Mouse (Mus musculus): ENCODE data around the gene Ttc39a. TPM values are rescaled to one million over a fixed set of nuclear protein-coding genes. Genes with fewer than 3 reads are reported as not detected.
A peak's percentile ranks its signal among the peaks of the same experiment; 100 is the strongest.
"Not testable (repeated sequence)": the region's sequence is repeated elsewhere in the genome, so short reads cannot be mapped to it uniquely, and the experiment has no call there.

Ttc39a gene
- 1.1 and 2.5 TPM in 2 replicates for polyA plus RNA-seq (2016; fragmentation: Nextera tagmentation; extraction: Ambion mirVana)

DNA sequence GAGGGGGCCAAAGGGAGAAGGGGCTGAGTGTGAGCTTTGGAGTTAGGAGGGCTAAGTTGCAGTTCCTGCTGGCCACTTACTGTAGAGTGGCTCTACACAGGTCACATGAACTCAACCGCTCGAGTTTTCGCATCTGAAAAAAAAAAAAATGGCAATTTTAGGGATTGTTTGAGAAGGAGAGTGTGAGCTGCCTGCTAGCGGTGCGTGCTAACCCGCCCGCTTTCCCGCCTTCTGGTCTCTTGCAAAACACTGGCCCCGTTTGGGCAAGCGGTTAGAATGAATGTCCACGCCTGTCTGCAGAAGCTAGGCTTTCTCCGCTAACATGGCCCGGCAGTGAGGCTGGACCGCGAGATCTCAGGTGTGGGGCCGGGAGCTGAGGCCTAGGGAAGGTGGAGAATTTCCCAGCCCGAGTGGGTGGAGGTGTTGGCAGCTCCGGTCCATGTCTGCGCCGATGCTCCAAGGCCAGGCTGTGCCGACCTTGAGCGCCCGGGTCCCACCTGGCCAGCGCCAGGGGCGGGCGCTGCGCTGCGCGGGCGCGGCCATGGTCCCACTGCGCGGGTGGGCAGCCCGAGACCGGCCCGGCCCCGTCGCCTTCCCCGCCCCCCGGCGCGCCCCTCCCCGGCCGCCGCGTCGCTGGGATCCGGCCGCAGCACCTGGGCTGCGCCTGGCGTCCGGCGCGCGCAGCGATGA lies at the start of gene Ttc39a:
Gene Ttc39a, plus strand, starts transcription at position 138 of the 690 bp plus-strand sequence.
- H3K9ac ChIP-seq, result peak within 1 kb of the TSS; percentile 78
- peak within 1 kb of the TSS; percentile 53 for H3K27ac ChIP-seq
- no peaks in the 10 kb centered on the region for H3K36me3 ChIP-seq (replicated peaks)
- 1% methylated on average over 22 of the region's 56 CpGs for WGBS
- H3K4me1 ChIP-seq, result peaks cover 21% of the 10 kb centered on the region
- H3K4me3 ChIP-seq (replicated peaks), result peak within 1 kb of the TSS; percentile 67
- H3K27me3 ChIP-seq, result peaks cover 21% of the 10 kb centered on the region
- H3K4me2 ChIP-seq, result peak within 1 kb of the TSS; percentile 100
- no peaks in the 10 kb centered on the region for H3K9me3 ChIP-seq
- ATAC-seq (ENCODE audit: low FRiP score), result peak; percentile 60

DNA sequence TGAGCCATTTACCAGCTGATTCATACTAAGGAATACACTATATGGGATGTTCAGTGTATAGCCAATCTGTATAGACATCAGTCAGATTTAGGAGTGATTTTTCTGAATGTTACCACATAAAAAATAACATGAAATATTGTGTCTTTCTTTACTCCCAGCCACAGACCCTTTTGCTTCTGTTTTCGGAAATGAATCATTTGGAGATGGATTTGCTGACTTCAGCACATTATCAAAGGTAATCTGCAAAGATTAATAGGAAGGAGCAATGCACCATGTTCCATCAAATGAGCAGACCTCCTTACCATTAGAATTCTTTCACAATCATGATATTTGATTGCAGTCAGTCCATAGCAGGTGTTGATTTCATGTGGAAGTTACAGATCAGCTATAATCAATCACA lies 28.3 kb upstream of the Ttc39a start:
- 91% methylated on average over 1 of the region's 1 CpGs for WGBS
- H3K36me3 ChIP-seq (replicated peaks), result peaks cover 16% of the 10 kb centered on the region

DNA sequence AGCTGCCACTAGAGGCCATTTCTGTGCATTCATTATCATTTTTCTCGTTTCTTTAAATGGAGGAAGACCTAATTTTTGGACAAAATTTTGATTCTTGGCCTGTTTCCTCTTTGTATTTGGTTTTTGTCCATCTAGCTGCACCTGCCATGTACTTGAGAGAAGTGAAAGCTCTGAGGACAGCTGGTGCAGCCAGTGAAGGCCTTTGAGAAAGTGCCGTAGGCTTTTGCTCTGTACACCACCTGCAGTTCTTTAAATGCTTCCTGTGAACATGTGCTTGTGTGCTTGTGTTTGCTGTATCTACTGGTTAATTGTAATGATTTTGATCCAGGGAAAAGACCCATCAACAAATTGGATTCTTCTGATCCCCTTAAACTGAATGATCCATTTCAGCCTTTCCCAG lies 24.0 kb upstream of the Ttc39a start:
- Histone ChIP-seq H3K4me2 (no peak overlapping the region), H3K4me1 (peaks cover 6% of the 10 kb centered on the region), H3K4me3 (replicated peaks) (no peak overlapping the region), H3K9ac (no peak overlapping the region), H3K9me3 (no peaks in the 10 kb centered on the region), H3K36me3 (replicated peaks) (peaks cover 16% of the 10 kb centered on the region), H3K27me3 (no peaks in the 10 kb centered on the region), H3K27ac (no peak overlapping the region)
- ATAC-seq (ENCODE audit: low FRiP score), result no peak
- 53% methylated on average over 2 of the region's 2 CpGs for WGBS

More for the DNA sequence above, 28.3 kb upstream of the Ttc39a start:
- no peak for ATAC-seq (ENCODE audit: low FRiP score)
- no peaks in the 10 kb centered on the region for H3K4me1 ChIP-seq
- H3K9ac ChIP-seq, result no peak overlapping the region
- no peak overlapping the region for H3K4me3 ChIP-seq (replicated peaks)
- H3K4me2 ChIP-seq, result no peak overlapping the region
- no peak overlapping the region for H3K27ac ChIP-seq
- H3K9me3 ChIP-seq, result no peaks in the 10 kb centered on the region
- H3K27me3 ChIP-seq, result no peaks in the 10 kb centered on the region

DNA sequence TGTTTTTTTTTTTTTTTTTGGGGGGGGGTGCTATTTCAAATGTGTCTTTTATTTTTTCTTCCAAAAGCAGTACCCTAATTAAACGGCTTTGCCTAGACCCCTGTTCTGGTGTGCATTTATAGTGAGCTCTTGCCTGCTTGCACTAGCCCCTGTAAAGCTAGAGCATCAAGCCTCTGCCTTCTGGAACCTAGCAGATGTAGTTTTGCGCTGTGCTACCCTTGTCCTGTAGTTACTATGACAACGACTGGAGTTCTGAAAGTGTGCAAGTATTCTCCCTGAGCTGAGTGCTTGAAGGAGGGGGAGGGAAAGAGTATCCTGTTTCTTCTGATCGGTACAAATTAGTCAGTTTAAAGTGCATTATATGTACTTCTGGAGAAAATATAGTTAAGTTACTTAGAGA lies 20.8 kb upstream of the Ttc39a start:
- H3K4me1 ChIP-seq, result peaks cover 6% of the 10 kb centered on the region
- no peak overlapping the region for H3K4me2 ChIP-seq
- H3K27me3 ChIP-seq, result no peaks in the 10 kb centered on the region
- 32% methylated on average over 4 of the region's 4 CpGs for WGBS
- H3K9ac ChIP-seq, result no peak overlapping the region
- H3K9me3 ChIP-seq, result no peaks in the 10 kb centered on the region
- ATAC-seq (ENCODE audit: low FRiP score), result peak; percentile 70; the same call in 1 of the 2 replicates
- H3K36me3 ChIP-seq (replicated peaks), result peaks cover 2% of the 10 kb centered on the region; the same call in 1 of the 2 replicates
- no peak overlapping the region for H3K4me3 ChIP-seq (replicated peaks)
- H3K27ac ChIP-seq, result no peak overlapping the region

DNA sequence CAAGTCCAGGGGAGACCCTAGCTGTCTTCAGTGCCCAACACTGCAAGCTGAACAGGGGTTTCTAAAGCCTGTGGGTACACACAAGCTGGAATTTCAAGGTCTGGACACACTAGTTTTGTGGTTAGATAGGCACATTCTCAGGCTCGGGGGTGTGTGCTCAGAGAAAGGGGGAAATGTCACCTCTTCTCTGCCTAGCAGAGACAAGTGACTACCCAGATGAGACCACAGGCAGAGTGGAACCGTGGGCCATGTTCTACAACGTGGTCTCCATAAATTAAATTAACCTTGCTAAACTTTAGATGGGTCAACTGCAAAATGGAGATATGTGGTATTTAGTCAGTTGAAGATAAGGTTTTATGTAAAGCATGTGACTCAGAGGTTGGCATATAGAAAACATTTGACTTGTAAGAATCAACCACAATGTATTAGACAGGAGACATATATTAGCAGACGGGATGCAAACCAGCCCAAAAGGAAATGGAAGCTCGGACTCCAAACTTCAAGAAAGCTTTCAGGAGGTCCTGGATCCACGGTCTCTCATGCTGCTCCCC lies 13.1 kb upstream of the Ttc39a start:
- H3K36me3 ChIP-seq (replicated peaks), result no peaks in the 10 kb centered on the region; the same call in 1 of the 2 replicates
- H3K4me3 ChIP-seq (replicated peaks), result no peak overlapping the region
- peaks cover 6% of the 10 kb centered on the region for H3K4me1 ChIP-seq
- no peak overlapping the region for H3K9ac ChIP-seq
- no peak overlapping the region for H3K27ac ChIP-seq
- 88% methylated on average over 6 of the region's 6 CpGs for WGBS
- no peak overlapping the region for H3K4me2 ChIP-seq
- ATAC-seq (ENCODE audit: low FRiP score), result no peak
- no peaks in the 10 kb centered on the region for H3K9me3 ChIP-seq
- peaks cover 11% of the 10 kb centered on the region; the same call in 1 of the 2 replicates for H3K27me3 ChIP-seq

DNA sequence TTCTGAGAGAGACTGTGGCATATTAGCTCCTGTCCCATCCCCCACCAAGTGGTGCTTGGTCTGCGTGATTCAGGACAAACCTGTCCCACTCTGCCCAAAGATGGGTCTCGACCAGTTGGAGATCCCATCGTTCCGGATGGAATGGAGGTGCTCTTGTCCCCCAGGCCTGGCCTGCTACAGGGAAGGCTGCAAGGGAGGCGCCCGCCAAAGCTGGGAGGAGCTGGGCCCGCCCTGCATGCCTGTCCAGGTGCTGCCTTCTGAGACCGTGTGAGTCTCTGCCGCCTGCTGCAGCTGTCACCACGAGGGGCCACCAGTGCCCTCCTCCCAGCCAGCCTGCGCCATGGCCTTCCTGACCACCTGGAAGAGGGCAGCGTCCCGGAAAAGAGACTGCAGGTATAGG lies 12.5 kb upstream of the Ttc39a start:
- Histone ChIP-seq H3K4me1 (peaks cover 6% of the 10 kb centered on the region), H3K4me2 (peak overlapping the region; percentile 35), H3K4me3 (replicated peaks) (no peak overlapping the region), H3K9ac (no peak overlapping the region), H3K27me3 (peaks cover 11% of the 10 kb centered on the region; the same call in 1 of the 2 replicates), H3K9me3 (no peaks in the 10 kb centered on the region), H3K27ac (no peak overlapping the region), H3K36me3 (replicated peaks) (no peaks in the 10 kb centered on the region)
- WGBS, result 13% methylated on average over 12 of the region's 13 CpGs
- ATAC-seq (ENCODE audit: low FRiP score), result no peak

DNA sequence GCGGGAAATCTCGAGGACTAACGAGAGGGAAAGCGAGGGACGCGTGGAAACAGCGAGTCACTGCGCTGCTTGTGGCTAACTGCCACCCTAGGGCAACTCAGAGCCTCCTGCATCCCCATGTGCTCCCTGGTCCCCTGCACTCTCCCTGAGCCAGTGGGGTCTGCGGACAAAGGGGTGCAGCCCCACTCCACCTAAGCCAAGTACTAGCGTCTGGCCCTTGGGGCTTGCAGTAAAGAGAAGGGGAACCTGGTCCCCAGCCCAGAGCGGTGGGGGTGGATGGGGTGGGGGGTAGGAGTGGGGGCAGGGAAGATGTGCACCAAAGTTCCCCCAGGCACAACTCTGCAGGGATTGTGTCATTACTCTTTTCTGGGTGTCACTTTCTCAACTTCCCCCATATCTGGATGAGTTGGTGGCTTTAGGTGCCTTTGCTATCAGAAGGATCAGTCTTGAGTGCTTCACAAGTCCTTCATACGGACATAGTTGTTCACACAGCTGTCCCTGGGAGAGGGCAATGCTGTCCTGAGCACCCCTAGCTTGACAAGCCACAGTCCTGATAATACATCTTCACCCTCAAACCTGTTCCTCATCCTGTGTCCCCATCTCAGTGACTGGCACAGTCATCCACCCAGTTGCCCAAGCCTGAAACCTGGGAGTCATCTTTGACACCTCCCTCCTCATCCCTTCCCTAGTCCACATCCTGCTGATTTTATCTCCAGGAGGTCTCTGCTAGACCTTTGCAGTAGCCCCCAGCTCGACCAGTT lies 11.9 kb upstream of the Ttc39a start:
- H3K27ac ChIP-seq, result no peak overlapping the region
- H3K9me3 ChIP-seq, result no peaks in the 10 kb centered on the region
- peaks cover 6% of the 10 kb centered on the region for H3K4me1 ChIP-seq
- no peak overlapping the region for H3K4me3 ChIP-seq (replicated peaks)
- H3K4me2 ChIP-seq, result peak overlapping the region; percentile 35
- no peaks in the 10 kb centered on the region for H3K36me3 ChIP-seq (replicated peaks)
- no peak for ATAC-seq (ENCODE audit: low FRiP score)
- no peak overlapping the region for H3K9ac ChIP-seq
- peaks cover 11% of the 10 kb centered on the region; the same call in 1 of the 2 replicates for H3K27me3 ChIP-seq
- WGBS, result 30% methylated on average over 13 of the region's 13 CpGs

DNA sequence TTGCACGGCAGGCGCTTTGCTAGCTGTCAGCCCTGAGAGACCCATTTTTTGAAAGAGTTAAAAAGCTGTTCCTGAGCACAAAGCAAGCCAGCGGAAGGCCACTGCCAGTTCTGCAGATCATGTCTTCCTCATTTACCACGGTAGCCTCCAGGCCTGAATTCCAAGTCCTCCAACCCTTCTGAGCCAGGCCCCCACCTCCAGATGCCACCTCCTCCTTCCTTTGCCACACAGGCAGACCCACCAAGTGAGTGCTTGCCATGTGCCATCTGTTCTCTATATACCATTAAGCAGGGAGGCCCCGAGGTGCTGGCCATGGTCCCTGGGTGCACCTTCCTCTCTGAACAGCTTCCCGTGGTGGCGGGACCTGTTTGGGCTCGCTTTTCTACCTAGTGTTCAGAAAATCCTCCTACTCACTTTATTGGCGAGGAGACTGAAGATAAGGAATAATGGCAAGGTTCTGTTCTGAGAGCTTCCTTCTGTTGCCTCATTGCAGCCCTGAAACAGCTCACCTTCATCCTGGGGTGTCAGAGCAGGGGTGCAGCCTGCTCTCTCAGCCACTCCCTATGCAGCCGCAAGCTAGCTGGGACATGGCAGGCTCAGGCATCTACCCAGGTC lies 6.0 kb upstream of the Ttc39a start:
- H3K4me3 ChIP-seq (replicated peaks), result no peak overlapping the region
- no peaks in the 10 kb centered on the region for H3K9me3 ChIP-seq
- 84% methylated on average over 10 of the region's 10 CpGs for WGBS
- no peak overlapping the region for H3K27ac ChIP-seq
- ATAC-seq (ENCODE audit: low FRiP score), result no peak
- 0 out of 2 replicates have a peak, but pooled peaks cover under 1% of the 10 kb centered on the region for H3K4me1 ChIP-seq
- H3K36me3 ChIP-seq (replicated peaks), result no peaks in the 10 kb centered on the region
- no peak overlapping the region for H3K9ac ChIP-seq
- 0 out of 2 replicates have a peak, but pooled peaks cover 1% of the 10 kb centered on the region for H3K27me3 ChIP-seq
- H3K4me2 ChIP-seq, result no peak overlapping the region

DNA sequence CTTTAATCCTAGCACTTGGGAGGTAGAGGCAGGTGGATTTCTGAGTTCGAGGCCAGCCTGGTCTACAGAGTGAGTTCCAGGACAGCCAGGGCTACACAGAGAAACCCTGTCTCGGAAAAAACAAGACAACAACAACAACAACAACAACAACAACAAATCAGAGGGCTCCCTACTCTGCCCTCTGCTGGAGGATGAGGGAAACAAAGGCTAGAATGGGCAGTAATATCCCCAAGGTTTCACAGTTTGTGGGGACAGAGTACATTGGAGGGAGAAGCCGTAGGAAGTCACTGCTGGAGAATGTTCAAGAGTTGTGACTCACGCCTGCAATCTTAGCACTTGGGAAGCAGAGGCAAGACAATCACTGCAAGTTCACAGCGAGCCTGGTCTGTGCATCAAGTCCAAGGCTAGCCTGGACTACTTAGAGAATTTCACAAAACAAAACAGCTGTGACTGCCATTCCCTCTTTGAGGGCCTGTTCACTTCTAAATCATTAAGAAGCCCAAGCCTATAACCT lies 5.2 kb upstream of the Ttc39a start:
- Histone ChIP-seq H3K27ac (no peak overlapping the region), H3K4me1 (peaks cover 8% of the 10 kb centered on the region), H3K9ac (no peak overlapping the region), H3K4me3 (replicated peaks) (no peak overlapping the region), H3K36me3 (replicated peaks) (no peaks in the 10 kb centered on the region), H3K9me3 (no peaks in the 10 kb centered on the region), H3K4me2 (no peak overlapping the region), H3K27me3 (0 out of 2 replicates have a peak, but pooled peaks cover 5% of the 10 kb centered on the region)
- ATAC-seq (ENCODE audit: low FRiP score), result no peak
- 77% methylated on average over 5 of the region's 5 CpGs for WGBS

DNA sequence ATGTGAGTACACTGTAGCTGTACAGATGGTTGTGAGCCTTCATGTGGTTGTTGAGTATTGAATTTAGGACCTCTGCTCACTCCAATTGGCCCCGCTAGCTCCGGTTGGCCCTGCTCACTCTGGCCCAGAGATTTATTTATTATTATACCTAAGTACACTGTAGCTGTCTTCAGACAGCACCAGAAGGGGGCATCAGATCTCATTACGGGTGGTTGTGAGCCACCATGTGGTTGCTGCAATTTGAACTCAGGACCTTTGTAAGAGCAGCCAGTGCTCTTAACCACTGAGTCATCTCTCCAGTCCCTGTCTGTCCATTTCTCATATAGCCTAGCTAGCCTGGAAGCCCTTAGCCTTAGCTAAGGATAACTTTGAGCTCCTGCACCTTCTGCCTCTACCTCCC lies 1.5 kb upstream of the Ttc39a start:
- not testable (repeated sequence) for H3K9me3 ChIP-seq; H3K9ac ChIP-seq; H3K36me3 ChIP-seq (replicated peaks); H3K4me2 ChIP-seq; H3K4me3 ChIP-seq (replicated peaks); ATAC-seq (ENCODE audit: low FRiP score)
- Histone ChIP-seq H3K27ac (0 out of 2 replicates have a peak overlapping the region, but pooled peaks have one; percentile 11), H3K4me1 (peaks cover 21% of the 10 kb centered on the region), H3K27me3 (peaks cover 21% of the 10 kb centered on the region)
- WGBS, result 91% methylated on average over 3 of the region's 3 CpGs

DNA sequence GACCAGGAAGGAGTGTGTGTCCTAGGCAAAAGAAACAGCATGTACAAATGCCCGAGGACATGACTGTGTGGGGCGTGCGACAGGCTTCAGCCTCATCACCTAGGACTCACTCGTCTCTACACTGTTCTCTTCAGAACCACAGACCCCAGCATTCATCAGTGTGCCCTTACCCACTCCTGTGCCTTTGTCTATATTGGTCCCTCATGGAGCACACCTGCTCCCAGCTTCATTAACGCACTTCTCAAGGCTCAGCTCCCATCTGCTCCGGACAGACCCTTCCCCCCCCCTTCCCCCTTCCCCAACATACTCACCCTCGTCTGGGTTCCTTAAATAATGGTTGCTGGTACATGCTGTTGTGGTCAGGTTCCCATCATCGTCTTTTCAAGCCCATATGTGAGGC lies 1.0 kb upstream of the Ttc39a start:
- Histone ChIP-seq H3K9ac (no peak overlapping the region), H3K4me2 (peak overlapping the region; percentile 100; the same call in 1 of the 2 replicates), H3K4me1 (peaks cover 21% of the 10 kb centered on the region), H3K9me3 (no peaks in the 10 kb centered on the region), H3K4me3 (replicated peaks) (no peak overlapping the region), H3K27me3 (peaks cover 21% of the 10 kb centered on the region), H3K27ac (peak overlapping the region; percentile 53), H3K36me3 (replicated peaks) (no peaks in the 10 kb centered on the region)
- WGBS, result 46% methylated on average over 8 of the region's 8 CpGs
- ATAC-seq (ENCODE audit: low FRiP score), result peak; percentile 60; the same call in 1 of the 2 replicates

Data from forebrain, embryonic 12.5 days (tissue).